12 mouse cellular contexts compared by ENCODE assay signal in genomic region chr10:69928358-69928757, GRCm38 (mm10).
DNase-seq lines count a peak whose midpoint lies in the region; ATAC-seq and TF ChIP-seq lines count a peak whose summit lies in the region.
"Had no signal": no experiment of that assay in that cellular context is flagged by ENCODE, and none has a peak within 500 bp of the region (broad histone marks: within the 10 kb centered on the region; RNA-seq: fewer than 3 reads in every experiment).

No protein-coding gene starts in this region.

- no peaks in the 10 kb centered on the region for H3K36me3 ChIP-seq in lung, embryonic 16.5 days (ENCODE audit: control insufficient read depth, insufficient read depth, low read length)
- no peaks in the 10 kb centered on the region for H3K36me3 ChIP-seq in limb, embryonic 14.5 days (ENCODE audit: control insufficient read depth, insufficient read depth, low read length)
- H3K36me3 ChIP-seq in stomach, postnatal 0 days (ENCODE audit: control insufficient read depth, insufficient read depth, low read length) = no peaks in the 10 kb centered on the region
- H3K36me3 ChIP-seq: hindbrain, embryonic 15.5 days had no signal

- WGBS in lung, embryonic 16.5 days = 48% methylated on average over 7 of the region's 7 CpGs
- WGBS in limb, embryonic 14.5 days = 31% methylated on average over 7 of the region's 7 CpGs
- 38% methylated on average over 7 of the region's 7 CpGs for WGBS in stomach, postnatal 0 days

- H3K4me2 ChIP-seq in lung, embryonic 16.5 days (ENCODE audit: low read depth, low read length) = peak overlapping the region; percentile 64
- H3K4me2 ChIP-seq in limb, embryonic 14.5 days (replicated peaks; ENCODE audit: low read depth, low read length, severe bottlenecking) = no peak overlapping the region
- no peak overlapping the region for H3K4me2 ChIP-seq in stomach, postnatal 0 days (replicated peaks; ENCODE audit: low read depth)
- H3K4me2 ChIP-seq: heart, embryonic 12.5 days; hindbrain, embryonic 15.5 days had no signal

- H3K4me3 ChIP-seq in lung, embryonic 16.5 days (ENCODE audit: low read length) = no peak overlapping the region
- H3K4me3 ChIP-seq in limb, embryonic 14.5 days (replicated peaks; ENCODE audit: low read length) = no peak overlapping the region
- H3K4me3 ChIP-seq in stomach, postnatal 0 days (ENCODE audit: low read depth, low read length) = no peak overlapping the region
- H3K4me3 ChIP-seq: heart, embryonic 12.5 days; hindbrain, embryonic 15.5 days had no signal

- no peak for DNase-seq in lung, adult 18-20 months
- peak; percentile 60 for DNase-seq in kidney, adult 18-20 months
- DNase-seq in limb, embryonic 14.5 days (ENCODE audit: low spot score) = peak; percentile 58
- no peak for DNase-seq in stomach, postnatal 0 days (ENCODE audit: low spot score)
- no peak for DNase-seq in gastrocnemius, postnatal 25 days
- DNase-seq: cerebellum, adult 9-10 months; spleen, adult 18-20 months; thymus, postnatal 25 days had no signal

- no peaks in the 10 kb centered on the region for H3K27me3 ChIP-seq in lung, embryonic 16.5 days (ENCODE audit: control insufficient read depth, insufficient read depth, low read depth, low read length)
- no peaks in the 10 kb centered on the region for H3K27me3 ChIP-seq in limb, embryonic 14.5 days (ENCODE audit: control insufficient read depth, insufficient read depth, low read length)
- H3K27me3 ChIP-seq in stomach, postnatal 0 days (ENCODE audit: control insufficient read depth, insufficient read depth, low read length) = no peaks in the 10 kb centered on the region
- H3K27me3 ChIP-seq: heart, embryonic 12.5 days; hindbrain, embryonic 15.5 days had no signal

- ATAC-seq in lung, embryonic 16.5 days (ENCODE audit: low read depth) = peak; percentile 29
- no peak for ATAC-seq in limb, embryonic 14.5 days (ENCODE audit: low FRiP score, low read depth)
- ATAC-seq in stomach, postnatal 0 days (ENCODE audit: low FRiP score, low TSS enrichment) = no peak
- ATAC-seq in monocyte, adult 5-6 weeks (replicated peaks; ENCODE audit: insufficient number of reproducible peaks, low FRiP score, low TSS enrichment, poor library complexity, severe bottlenecking) = no peak

- no peaks in the 10 kb centered on the region for H3K9me3 ChIP-seq in lung, embryonic 16.5 days (ENCODE audit: control insufficient read depth, low read length)
- no peaks in the 10 kb centered on the region for H3K9me3 ChIP-seq in limb, embryonic 14.5 days (ENCODE audit: control insufficient read depth, low read length)
- H3K9me3 ChIP-seq in stomach, postnatal 0 days (ENCODE audit: control insufficient read depth, low read length) = no peaks in the 10 kb centered on the region
- H3K9me3 ChIP-seq: heart, embryonic 12.5 days; hindbrain, embryonic 15.5 days had no signal

- H3K27ac ChIP-seq in lung, embryonic 16.5 days (ENCODE audit: low read length) = peak overlapping the region; percentile 92
- peak overlapping the region; percentile 35; the same call in 1 of the 2 replicates for H3K27ac ChIP-seq in limb, embryonic 14.5 days (replicated peaks; ENCODE audit: low read depth, low read length)
- H3K27ac ChIP-seq in stomach, postnatal 0 days (replicated peaks) = peak overlapping the region; percentile 93
- H3K27ac ChIP-seq: hindbrain, embryonic 15.5 days had no signal

- TF ChIP-seq EP300 in stomach, postnatal 0 days (optimal IDR thresholded peaks at IDR 0.05) = no peak

- H3K4me1 ChIP-seq in lung, embryonic 16.5 days (replicated peaks; ENCODE audit: control insufficient read depth, insufficient read depth, low read length) = peaks cover 16% of the 10 kb centered on the region
- H3K4me1 ChIP-seq in limb, embryonic 14.5 days (ENCODE audit: control insufficient read depth, insufficient read depth, low read length) = peaks cover 36% of the 10 kb centered on the region
- H3K4me1 ChIP-seq in stomach, postnatal 0 days (replicated peaks; ENCODE audit: control insufficient read depth, insufficient read depth) = 0 out of 2 replicates have a peak, but pooled peaks cover 2% of the 10 kb centered on the region

- TF ChIP-seq POLR2A in limb, embryonic 14.5 days (IDR thresholded peaks at IDR 0.05; ENCODE audit: borderline replicate concordance, extremely low read depth, insufficient read depth, insufficient read length) = no peak

- no peak for TF ChIP-seq CTCF in stomach, postnatal 0 days (IDR thresholded peaks at IDR 0.05; ENCODE audit: low read depth)

- no peak overlapping the region for H3K9ac ChIP-seq in lung, embryonic 16.5 days (ENCODE audit: low read length)
- H3K9ac ChIP-seq in limb, embryonic 14.5 days (ENCODE audit: low read depth, low read length, severe bottlenecking) = no peak overlapping the region
- no peak overlapping the region for H3K9ac ChIP-seq in stomach, postnatal 0 days (ENCODE audit: low read length)
- H3K9ac ChIP-seq: heart, embryonic 12.5 days; hindbrain, embryonic 15.5 days had no signal

Comparison
In these comparisons a context has a peak if more than half of its experiments do, and no peak if none do; other contexts are left out.
1. H3K27ac ChIP-seq: peak in every context shown above with its lines; median percentile 93 in stomach, postnatal 0 days; 92 in lung, embryonic 16.5 days; 35 in limb, embryonic 14.5 days.
2. DNase-seq: peak in kidney, adult 18-20 months (single experiment) and limb, embryonic 14.5 days (single experiment); none in lung, adult 18-20 months (0 of 2), stomach, postnatal 0 days (single experiment) and gastrocnemius, postnatal 25 days (single experiment).